Mouse (Mus musculus): ENCODE data around the gene Plcb1.
"Not testable (repeated sequence)": the region's sequence is repeated elsewhere in the genome, so short reads cannot be mapped to it uniquely, and the experiment has no call there.

Gene Plcb1

GRCm38 (mm10) chr2:135323276-135323954 is 537.5 kb downstream of the Plcb1 start:
- DNase-seq: no peak

GRCm38 (mm10) chr2:135323955-135324302 is 538.1 kb downstream of the Plcb1 start:
- DNase-seq: peak; percentile 64

- no peak for DNase-seq
Observed at GRCm38 (mm10) chr2:135328756-135329155, 542.9 kb downstream of the Plcb1 start.

GRCm38 (mm10) chr2:135329782-135330545 is 544.1 kb downstream of the Plcb1 start:
- DNase-seq: no peak

GRCm38 (mm10) chr2:135331868-135332267 is 546.0 kb downstream of the Plcb1 start:
- DNase-seq: no peak

- DNase-seq: no peak
Observed at GRCm38 (mm10) chr2:135356311-135356710, 570.4 kb downstream of the Plcb1 start.

- DNase-seq: no peak
Observed at GRCm38 (mm10) chr2:135361798-135362197, 575.9 kb downstream of the Plcb1 start.

- DNase-seq: no peak
Observed at GRCm38 (mm10) chr2:135362948-135363347, 577.1 kb downstream of the Plcb1 start.

GRCm38 (mm10) chr2:135370259-135370835 is 584.5 kb downstream of the Plcb1 start:
- no peak for DNase-seq

GRCm38 (mm10) chr2:135380796-135381195 is 594.9 kb downstream of the Plcb1 start:
- DNase-seq: not testable (repeated sequence)

- no peak for DNase-seq
Observed at GRCm38 (mm10) chr2:135381396-135381795, 595.5 kb downstream of the Plcb1 start.

- DNase-seq: no peak
Observed at GRCm38 (mm10) chr2:135387990-135388389, 602.1 kb downstream of the Plcb1 start.

GRCm38 (mm10) chr2:135394698-135395097 is 608.8 kb downstream of the Plcb1 start:
- DNase-seq: no peak

- no peak for DNase-seq
Observed at GRCm38 (mm10) chr2:135396375-135396774, 610.5 kb downstream of the Plcb1 start.

GRCm38 (mm10) chr2:135397970-135398369 is 612.1 kb downstream of the Plcb1 start:
- no peak for DNase-seq

- no peak for DNase-seq
Observed at GRCm38 (mm10) chr2:135399760-135400159, 613.9 kb downstream of the Plcb1 start.

- DNase-seq: no peak
Observed at GRCm38 (mm10) chr2:135402916-135403315, 617.0 kb downstream of the Plcb1 start.

GRCm38 (mm10) chr2:135403344-135403743 is 617.5 kb downstream of the Plcb1 start:
- DNase-seq: no peak

- no peak for DNase-seq
Observed at GRCm38 (mm10) chr2:135404095-135404494, 618.2 kb downstream of the Plcb1 start.

GRCm38 (mm10) chr2:135409418-135410097 is 623.7 kb downstream of the Plcb1 start:
- no peak for DNase-seq

GRCm38 (mm10) chr2:135411675-135412074 is 625.8 kb downstream of the Plcb1 start:
- no peak for DNase-seq

GRCm38 (mm10) chr2:135415137-135415536 is 629.3 kb downstream of the Plcb1 start:
- DNase-seq: no peak

GRCm38 (mm10) chr2:135419301-135419700 is 633.4 kb downstream of the Plcb1 start:
- no peak for DNase-seq

Measured in liver (tissue).